ENCODE assay signal across 17 mouse cellular contexts in the genomic region with DNA sequence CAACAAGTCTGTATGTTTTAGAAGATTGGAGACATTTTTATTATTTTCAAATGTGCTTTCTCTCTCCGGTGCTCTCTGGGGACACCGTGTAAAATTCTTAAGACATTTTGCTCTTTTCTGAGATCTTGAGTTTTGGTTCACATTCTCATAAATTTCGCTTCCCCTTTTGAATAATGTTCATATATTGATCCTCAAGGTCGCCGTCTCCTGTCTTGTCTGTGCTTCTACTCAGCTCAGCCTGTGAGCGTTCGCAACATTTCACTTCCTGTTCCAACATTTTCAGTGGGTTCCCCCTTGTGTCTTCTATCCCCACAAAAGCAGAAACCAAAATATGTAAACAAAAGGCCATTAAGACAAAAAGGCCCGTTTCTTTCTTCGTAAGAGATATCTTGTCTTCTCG.
DNase-seq lines count a peak whose midpoint lies in the region; TF ChIP-seq lines count a peak whose summit lies in the region.
"Had no signal": no experiment of that assay in that cellular context is flagged by ENCODE, and none has a peak within 500 bp of the region (broad histone marks: within the 10 kb centered on the region; RNA-seq: fewer than 3 reads in every experiment).

No protein-coding gene starts in this region.

- TF ChIP-seq RAD21 in CH12.LX (IDR thresholded peaks at IDR 0.05; ENCODE audit: low read depth, low read length), result no peak

- peak overlapping the region; percentile 82 for H3K4me2 ChIP-seq in CH12.LX (ENCODE audit: insufficient read depth, low read depth, poor library complexity, severe bottlenecking)

- H3K9ac ChIP-seq in CH12.LX (ENCODE audit: insufficient read depth, low read depth), result no peak overlapping the region

- peaks cover 0 to 5% of the 10 kb centered on the region in 2 experiments; a peak in 2 of 4 replicates for H3K4me1 ChIP-seq in CH12.LX (ENCODE audit: control insufficient read depth in 1 of 2, insufficient read depth in 2 of 2)

- no peaks in the 10 kb centered on the region for H3K79me2 ChIP-seq in CH12.LX (replicated peaks; ENCODE audit: control insufficient read depth, extremely low read depth, insufficient read depth, poor library complexity, severe bottlenecking)

- TF ChIP-seq EP300 in CH12.LX (IDR thresholded peaks at IDR 0.05; ENCODE audit: low read length), result peak; percentile 60

- no peaks in the 10 kb centered on the region for H3K36me3 ChIP-seq in CH12.LX (replicated peaks in 1 of 2; ENCODE audit: control insufficient read depth in 1 of 2, insufficient read depth in 1 of 2, low read length in 1 of 2)
- H3K36me3 ChIP-seq: G1E had no signal

- TF ChIP-seq CTCF in CH12.LX (conservative IDR thresholded peaks at IDR 0.05 in 1 of 2, IDR thresholded peaks at IDR 0.05 in 1 of 2; ENCODE audit: low read depth in 2 of 2, low read length in 2 of 2), result no peak

- DNase-seq in A20 (ENCODE audit: low read depth, low spot score) (peak; percentile 71), CH12.LX (ENCODE audit: extremely low read depth) (peak; percentile 59)
- DNase-seq in gastrocnemius, adult 18-20 months (ENCODE audit: low spot score), result no peak
- no peak for DNase-seq in adrenal gland, adult 2 months
- DNase-seq: adrenal gland, adult 8-10 months; adrenal gland, postnatal 10 days; adrenal gland, postnatal 14 days; adrenal gland, postnatal 25 days; adrenal gland, postnatal 36 days; B cell, adult 2 months; cerebellum, adult 11 months; cerebellum, adult 11-12 months; cerebellum, adult 18-20 months; cerebellum, adult 2 months; cerebellum, adult 8-10 months; cerebellum, adult 9-10 months had no signal

- in situ Hi-C loops in CH12.LX (cut with MboI; ENCODE audit: low pct_ligation_motif_present, low pct_unique_long_range_greater_than_20kb, low sequenced_read_pairs), result loop anchor here (25.0 kb wide), 1 partner anchor 562 kb away; no protein-coding TSS in a partner anchor

- TF ChIP-seq POLR2A in CH12.LX (IDR thresholded peaks at IDR 0.05; ENCODE audit: low read depth, low read length), result no peak

- dilution Hi-C loops in CH12.LX (cut with MboI; ENCODE audit: extremely low pct_ligation_motif_present, extremely low pct_unique_long_range_greater_than_20kb, low sequenced_read_pairs), result no loop called here

- H3K27me3 ChIP-seq in CH12.LX (replicated peaks), result no peaks in the 10 kb centered on the region

- no peaks in the 10 kb centered on the region for H3K9me3 ChIP-seq in CH12.LX (replicated peaks; ENCODE audit: low read length)

- H3K27ac ChIP-seq in CH12.LX (ENCODE audit: insufficient read depth, low read depth), result no peak overlapping the region

- no peak overlapping the region for H3K4me3 ChIP-seq in CH12.LX (replicated peaks in 1 of 3; ENCODE audit: low read depth in 2 of 3, low read length in 2 of 3, poor library complexity in 1 of 3)

TF ChIP-seq in CH12.LX, 34 proteins besides CTCF, POLR2A, EP300 and RAD21:
- no peak for TF ChIP-seq USF1 (IDR thresholded peaks at IDR 0.05; ENCODE audit: low read depth, low read length)
- TF ChIP-seq UBTF (IDR thresholded peaks at IDR 0.05; ENCODE audit: low read depth, low read length), result no peak
- TF ChIP-seq HCFC1 (IDR thresholded peaks at IDR 0.05; ENCODE audit: low read depth, low read length), result no peak

Comparison
In these comparisons a context has a peak if more than half of its experiments do, and no peak if none do; other contexts are left out.
1. DNase-seq: peak in A20 (single experiment) and CH12.LX (single experiment); none in gastrocnemius, adult 18-20 months (single experiment) and adrenal gland, adult 2 months (single experiment).